ENCODE assay signal across 8 mouse cellular contexts in the genomic region with DNA sequence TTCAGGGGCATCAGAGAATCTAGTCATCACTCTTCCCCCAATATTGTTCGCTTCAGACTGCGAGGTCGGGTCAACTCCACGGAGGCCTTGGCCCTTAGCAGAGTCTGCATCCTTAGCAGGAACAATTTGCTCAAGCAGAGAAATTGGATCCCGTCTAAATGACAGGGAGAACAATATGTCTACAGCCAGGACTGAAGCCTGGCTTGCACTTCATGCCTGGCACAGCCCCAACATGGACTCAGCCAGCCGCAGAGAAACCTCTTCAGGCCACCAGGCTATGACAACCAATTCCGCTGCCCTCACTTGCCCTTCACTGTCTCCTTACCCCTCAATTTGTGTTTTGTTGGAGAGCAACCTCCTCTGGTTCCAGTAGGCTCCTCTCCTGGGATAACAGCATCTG.
DNase-seq lines count a peak whose midpoint lies in the region; TF ChIP-seq lines count a peak whose summit lies in the region.
"Had no signal": no experiment of that assay in that cellular context is flagged by ENCODE, and none has a peak within 500 bp of the region (broad histone marks: within the 10 kb centered on the region; RNA-seq: fewer than 3 reads in every experiment).

No protein-coding gene starts in this region.

- peak overlapping the region; percentile 51 for H3K27ac ChIP-seq in gastrocnemius, adult 2 months
- H3K27ac ChIP-seq: embryonic facial prominence, embryonic 12.5 days had no signal

- H3K4me3 ChIP-seq in gastrocnemius, adult 2 months = no peak overlapping the region
- H3K4me3 ChIP-seq: embryonic facial prominence, embryonic 12.5 days had no signal

- TF ChIP-seq CTCF in gastrocnemius, adult 2 months (IDR thresholded peaks at IDR 0.05) = no peak

- intact Hi-C loops in gastrocnemius, adult 2 months (cut with DNase I) = no loop called here
- intact Hi-C loops in left cerebral cortex, postnatal 14 days (cut with DNase I) = no loop called here

- peak; percentile 29 to 45 for DNase-seq in kidney, postnatal 4 days
- no peak for DNase-seq in kidney, adult 8-10 months
- peak; percentile 41 for DNase-seq in cerebellum, adult 11 months
- DNase-seq in gastrocnemius, adult 2 months = peak; percentile 77
- DNase-seq in lung, postnatal 14 days = peak; percentile 73
- no peak for DNase-seq in left cerebral cortex, postnatal 14 days (ENCODE audit: low spot score in 2 of 2)
- DNase-seq in urinary bladder, adult 18-20 months (ENCODE audit: low spot score in 2 of 2) = no peak

Comparison
In these comparisons a context has a peak if more than half of its experiments do, and no peak if none do; other contexts are left out.
1. DNase-seq: peak in kidney, postnatal 4 days (2 of 2), cerebellum, adult 11 months (single experiment), gastrocnemius, adult 2 months (single experiment) and lung, postnatal 14 days (single experiment); none in kidney, adult 8-10 months (0 of 2), left cerebral cortex, postnatal 14 days (0 of 2) and urinary bladder, adult 18-20 months (0 of 2).